Mouse (Mus musculus) retina, postnatal 1 day (tissue): ENCODE data around the gene Slc1a3.
"Not testable (repeated sequence)": the region's sequence is repeated elsewhere in the genome, so short reads cannot be mapped to it uniquely, and the experiment has no call there.

Experiments used
- DNase-seq: peaks from one replicate; pipeline ENCODE4 v3.0.0-alpha.2; 2012

The Slc1a3 gene

DNA sequence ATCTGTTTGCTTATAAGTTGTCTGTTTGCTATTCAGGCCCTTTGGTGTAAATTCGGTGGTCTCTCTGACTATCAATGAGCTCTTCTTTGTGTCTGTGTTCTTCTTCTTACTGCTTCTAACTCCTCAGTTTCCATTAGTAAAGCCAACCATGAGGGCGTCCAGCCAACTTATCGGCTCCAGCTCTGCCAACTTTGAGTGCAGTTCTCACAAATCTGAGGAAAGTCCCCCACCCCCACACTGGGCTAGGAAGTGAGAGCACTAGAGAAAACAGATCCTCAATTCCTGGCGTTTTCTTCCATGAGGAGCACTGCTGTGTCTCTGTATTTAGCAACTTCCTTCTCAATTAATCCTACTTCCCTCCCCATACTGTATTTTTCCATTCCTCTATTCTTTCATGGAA lies 4.4 kb downstream of the Slc1a3 start:
- DNase-seq = no peak

DNA sequence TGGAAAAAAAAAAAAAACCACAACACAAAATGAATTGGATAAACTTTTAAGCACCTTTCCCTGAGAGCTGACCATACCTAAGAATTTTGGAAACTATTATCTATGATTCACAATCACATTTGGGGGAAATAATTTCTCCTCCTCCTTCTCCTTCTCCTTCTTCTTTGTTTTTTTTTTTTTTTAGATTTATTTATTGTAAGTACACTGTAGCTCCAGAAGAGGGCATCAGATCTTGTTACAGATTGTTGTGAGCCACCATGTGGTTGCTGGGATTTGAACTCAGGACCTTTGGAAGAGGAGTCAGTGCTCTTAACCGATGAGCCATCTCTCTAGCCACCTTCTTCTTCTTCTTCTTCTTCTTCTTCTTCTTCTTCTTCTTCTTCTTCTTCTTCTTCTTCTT lies 5.0 kb downstream of the Slc1a3 start:
- not testable (repeated sequence) for DNase-seq

DNA sequence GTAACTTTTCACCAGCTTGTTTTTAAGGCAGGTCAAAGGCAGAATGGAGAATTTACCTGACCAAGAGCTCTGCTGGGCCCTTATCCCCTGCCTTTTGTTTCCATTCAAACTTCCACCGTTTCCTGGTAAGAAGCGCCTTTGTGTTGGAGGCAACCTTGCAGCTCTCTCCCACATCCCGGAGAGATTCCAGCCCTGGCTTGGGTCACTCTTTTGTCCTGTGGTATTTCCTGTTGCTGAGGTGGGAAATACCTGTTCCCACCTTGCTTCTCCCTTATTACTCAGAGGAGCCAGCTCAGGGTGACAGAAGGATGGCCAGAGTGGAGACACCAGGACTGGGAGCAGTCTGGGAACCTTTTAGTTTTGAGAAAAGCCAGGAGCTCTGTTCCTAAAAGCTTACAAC lies 12.6 kb downstream of the Slc1a3 start:
- no peak for DNase-seq

DNA sequence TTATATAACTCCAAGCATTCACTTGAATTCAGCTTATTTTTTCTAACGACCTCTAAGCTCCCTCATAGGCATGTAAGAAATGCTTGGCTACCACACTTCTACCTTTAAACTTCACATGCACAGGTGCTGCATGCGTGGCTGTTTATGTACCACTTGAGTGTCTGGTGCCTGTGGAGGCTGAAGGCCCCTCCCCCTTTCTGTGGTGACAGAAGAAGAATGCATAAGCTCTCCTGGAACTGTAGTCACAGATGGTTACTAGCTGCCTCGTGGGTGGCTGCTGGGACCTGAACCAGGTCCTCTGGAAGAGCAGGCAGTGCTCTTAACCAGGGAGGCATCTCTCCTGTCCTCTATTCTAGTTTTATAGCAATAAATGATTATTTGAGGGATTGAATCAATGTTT lies 13.1 kb downstream of the Slc1a3 start:
- no peak for DNase-seq

DNA sequence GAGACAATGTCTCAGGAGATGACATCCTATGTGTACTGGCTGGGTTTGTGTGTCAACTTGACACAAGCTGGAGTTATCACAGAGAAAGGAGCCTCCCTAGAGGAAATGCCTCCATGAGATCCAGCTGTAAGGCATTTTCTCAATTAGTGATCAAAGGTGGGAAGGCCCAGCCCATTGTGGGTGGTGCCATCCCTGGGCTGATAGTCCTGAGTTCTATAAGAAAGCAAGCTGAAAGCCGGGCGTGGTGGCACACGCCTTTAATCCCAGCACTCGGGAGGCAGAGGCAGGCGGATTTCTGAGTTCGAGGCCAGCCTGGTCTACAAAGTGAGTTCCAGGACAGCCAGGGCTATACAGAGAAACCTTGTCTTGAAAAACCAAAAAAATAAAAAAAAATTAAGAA lies 20.4 kb downstream of the Slc1a3 start:
- DNase-seq = not testable (repeated sequence)

DNA sequence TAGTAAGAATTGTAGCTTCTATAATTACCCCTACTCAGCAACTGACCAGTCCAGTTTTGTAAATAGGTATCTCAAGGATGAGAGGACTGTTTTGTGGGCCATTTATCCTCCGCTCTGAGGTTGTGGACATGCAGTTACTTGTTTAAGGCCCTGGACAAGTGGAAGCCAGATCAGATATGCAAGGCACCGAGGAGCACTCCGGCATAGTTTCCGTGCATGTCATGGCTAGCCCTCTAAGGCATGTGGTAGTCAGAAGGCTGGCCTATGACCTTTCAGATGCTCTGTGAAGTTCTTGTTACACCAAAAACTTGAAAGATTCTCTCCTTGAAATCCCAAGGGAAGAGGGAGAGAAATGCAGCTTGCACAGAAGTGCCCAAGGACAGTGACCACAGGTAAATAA lies 23.7 kb downstream of the Slc1a3 start:
- DNase-seq = no peak

DNA sequence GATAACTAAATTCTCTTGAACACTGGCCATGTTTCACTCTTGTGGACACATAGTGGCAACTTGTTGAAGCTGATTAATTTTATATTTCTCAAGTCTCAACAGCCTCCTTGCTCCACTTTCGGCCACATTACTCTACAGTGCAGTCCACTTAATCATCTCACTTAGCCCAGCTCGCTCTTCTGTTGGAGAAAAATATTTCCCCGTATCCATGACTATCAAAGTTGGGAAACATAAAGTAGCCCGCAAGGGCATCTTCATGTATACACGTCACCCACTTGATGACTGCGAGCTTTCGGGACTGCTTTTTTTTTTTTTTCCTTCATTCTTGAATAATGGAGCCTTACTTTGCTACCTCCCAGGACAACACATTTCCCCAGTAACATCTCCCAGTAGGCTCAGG lies 25.1 kb downstream of the Slc1a3 start:
- no peak for DNase-seq

DNA sequence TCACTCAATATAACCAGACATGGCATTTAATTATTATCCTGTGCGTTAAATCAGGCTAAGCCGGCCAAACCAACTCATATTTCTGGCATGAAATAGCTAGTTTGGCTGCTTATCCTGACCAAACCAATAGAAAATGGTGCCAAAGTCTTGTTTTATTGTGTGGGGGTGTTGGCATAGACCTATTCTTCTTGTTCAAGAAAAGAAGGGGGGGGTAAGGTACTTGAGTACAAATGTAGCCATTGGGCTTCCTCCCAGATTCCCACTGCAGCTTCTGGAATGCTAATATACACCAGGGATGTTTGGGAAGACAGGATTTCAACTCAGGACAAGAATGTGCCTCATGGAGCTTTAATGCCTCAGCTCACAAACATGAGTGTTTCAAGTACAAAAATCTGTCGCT lies 26.3 kb downstream of the Slc1a3 start:
- DNase-seq = no peak

DNA sequence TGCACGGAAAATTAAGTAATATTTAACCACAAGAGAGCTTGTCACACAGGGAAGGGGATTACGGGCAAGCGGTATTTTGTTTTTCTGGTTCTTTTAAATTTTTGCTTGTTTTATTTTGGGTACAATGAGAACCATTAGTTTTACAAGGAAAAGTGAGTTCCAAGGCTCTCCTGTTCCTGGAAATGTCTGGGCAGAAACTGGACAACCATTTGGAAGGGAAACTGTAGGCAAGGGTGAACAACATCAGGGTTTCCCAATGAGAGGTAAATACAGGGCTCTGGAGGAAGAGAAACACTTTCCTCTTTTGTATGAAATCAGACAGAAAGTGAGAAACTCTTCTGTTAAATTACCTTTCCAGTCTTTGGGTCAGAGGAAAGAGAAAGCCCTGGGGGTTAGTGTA lies 27.7 kb downstream of the Slc1a3 start:
- no peak for DNase-seq

DNA sequence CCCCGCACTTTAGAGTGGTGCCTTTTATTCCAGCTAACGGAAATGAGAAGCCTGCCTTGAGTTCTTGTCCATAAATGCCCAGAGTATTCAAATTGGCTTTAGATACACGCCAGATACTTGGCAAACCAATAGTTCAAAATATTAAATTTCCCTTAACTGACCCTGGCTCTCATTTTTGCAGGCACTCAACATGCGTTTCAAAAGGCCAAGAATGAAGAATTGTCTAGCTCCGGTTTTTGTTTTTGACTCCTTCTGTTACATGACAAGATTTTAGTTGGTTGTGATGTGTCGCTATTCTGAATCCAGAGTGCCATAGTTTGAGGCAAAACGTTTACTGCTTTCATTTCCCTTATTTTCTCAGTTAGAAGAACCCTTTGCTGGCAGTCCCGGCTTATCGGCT lies 28.1 kb downstream of the Slc1a3 start:
- no peak for DNase-seq

DNA sequence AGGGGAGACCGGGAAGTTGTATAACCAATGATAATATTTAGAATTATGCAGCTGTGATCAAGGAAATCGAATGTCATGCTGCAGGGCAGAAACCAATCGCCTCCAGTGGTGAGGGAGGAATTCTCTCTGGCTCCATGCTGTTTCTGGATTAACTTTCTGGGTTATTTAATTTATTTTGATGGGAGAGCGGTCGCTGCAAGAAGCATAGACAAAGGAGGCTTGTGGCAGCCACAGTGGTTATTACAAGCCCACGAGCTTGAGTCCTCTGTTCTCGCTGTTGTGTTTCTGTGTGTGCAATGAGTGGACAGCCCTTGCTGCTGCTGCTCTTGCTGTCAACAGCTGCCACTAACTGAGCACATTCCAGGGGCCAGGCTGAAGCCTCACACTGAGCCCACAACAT lies 28.6 kb downstream of the Slc1a3 start:
- peak; percentile 70 for DNase-seq

DNA sequence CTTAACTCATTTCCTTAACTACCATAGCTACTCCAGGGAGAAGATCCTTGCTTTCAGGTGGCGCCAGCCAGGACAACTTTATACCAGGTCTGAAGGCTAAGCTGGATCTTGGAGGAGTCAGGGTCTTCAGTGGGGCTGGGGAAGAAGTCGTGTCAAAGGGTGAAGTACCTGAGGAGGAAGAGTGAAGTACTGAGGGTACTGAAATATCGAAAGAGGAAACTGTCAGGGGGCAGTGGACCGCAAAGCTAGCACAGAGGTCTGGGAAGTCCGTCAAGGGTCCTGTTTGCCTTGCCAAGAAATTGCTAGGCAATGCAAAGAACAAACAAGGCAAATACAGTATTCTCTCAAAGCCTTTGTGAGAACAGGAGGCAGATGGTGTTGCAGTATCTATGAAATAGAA lies 29.6 kb downstream of the Slc1a3 start:
- no peak for DNase-seq

DNA sequence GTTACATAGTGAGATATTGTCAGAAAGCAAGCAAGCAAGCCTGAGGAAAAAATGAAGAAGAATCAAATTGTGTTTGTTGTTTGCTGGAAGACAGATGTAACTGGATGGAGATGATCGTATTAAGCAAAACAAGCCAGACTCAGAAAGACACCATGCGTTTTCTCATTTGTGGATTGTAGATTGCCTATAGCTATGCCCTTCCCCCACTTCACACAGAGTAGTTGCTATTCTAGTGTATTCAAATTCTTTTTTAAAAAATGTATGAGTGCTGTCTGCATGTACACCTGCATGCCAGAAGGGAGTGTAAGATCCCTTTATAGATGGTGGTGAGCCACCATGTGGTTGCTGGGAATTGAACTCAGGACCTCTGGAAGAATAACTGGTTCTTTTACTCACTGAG lies 33.6 kb downstream of the Slc1a3 start:
- no peak for DNase-seq

DNA sequence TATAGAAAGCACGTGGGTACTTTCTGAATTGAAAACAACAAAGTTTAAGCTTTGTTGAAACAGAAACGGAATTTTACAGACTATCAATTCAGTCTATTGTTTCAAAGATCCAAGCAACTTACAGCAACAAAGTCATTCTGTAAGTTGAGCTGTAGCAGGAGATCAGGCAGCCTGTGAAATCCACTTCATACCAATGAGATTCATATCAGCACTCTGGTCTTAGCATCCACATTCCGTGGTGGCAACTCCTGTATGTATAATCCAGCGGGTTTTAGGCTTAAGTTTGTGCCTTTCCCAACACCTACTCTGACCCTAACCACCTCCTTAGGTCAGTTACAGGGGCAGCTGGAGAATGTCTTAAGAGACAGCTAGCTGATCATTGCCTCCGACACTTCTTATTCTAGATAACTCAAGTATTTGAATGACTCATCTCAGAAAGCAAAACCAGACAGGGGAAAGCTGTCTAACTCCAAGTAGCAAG lies 34.3 kb downstream of the Slc1a3 start:
- no peak for DNase-seq

DNA sequence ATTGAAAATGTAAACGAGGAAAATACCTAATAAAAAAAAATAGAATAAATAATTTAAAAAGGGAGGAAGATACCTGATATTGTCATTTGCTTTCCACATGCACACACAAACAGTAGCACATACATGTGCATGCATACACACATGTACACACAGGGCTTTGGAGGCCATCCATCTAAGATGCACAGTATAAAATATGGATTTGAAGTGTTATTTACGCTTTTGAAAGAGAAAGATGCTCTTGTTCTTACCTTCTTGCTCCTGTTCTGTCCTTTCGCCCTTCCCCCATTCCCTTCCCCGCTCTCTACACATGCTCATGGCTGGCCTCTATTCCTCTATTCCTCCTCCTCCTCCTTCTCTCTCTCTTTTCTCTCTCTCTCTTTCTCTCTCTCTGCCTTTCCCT lies 34.9 kb downstream of the Slc1a3 start:
- no peak for DNase-seq

DNA sequence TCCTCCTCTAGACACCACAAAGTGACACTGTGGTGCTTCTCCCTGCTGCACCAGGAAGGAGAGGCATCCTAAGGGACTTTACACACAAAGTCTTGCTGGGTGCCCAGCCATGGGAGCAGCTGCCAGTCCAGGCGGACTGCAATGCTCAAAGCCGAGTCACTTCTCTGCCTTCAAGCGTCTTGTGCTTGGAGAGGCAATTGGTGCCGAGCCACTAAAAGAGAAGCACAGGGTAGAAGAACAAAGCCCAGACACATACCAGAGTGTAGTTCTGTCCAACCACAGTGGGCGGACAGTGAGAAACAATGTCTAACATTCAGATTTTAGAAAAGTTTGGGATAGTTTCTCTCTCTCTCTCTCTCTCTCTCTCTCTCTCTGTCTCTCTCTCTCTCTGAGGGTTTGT lies 38.0 kb downstream of the Slc1a3 start:
- no peak for DNase-seq

DNA sequence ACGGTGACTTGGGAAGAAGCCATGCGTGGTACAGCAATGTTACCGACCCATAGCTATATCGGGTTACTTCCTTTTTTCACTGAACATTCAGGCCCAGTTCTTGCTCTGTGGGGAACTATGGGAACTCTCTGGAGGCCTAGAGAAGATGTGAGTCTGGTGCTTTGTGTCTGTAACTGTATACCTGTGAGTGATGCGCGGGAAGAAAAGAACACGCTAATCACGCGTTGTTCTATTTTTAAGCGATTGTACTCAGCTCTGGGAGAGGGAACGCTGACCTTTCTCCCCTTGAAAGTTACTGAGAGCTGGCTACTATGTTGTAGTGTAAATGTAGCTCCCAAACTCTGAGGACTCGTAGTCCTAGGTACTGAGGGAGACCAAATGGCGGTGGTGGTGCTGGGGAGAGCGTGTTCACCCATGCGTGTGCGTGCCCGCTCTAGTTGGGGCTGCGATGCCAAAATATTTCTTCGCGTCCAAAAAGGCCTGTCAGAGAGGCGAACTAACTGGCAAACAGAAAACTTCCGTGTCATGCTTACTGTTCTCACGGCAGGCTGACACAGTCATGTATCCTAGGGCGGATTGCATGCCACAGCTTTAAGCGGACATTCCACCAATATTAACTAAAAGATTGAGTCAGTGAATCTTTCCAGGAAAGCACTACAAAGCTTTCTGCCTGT lies 42.6 kb downstream of the Slc1a3 start:
- DNase-seq = no peak

DNA sequence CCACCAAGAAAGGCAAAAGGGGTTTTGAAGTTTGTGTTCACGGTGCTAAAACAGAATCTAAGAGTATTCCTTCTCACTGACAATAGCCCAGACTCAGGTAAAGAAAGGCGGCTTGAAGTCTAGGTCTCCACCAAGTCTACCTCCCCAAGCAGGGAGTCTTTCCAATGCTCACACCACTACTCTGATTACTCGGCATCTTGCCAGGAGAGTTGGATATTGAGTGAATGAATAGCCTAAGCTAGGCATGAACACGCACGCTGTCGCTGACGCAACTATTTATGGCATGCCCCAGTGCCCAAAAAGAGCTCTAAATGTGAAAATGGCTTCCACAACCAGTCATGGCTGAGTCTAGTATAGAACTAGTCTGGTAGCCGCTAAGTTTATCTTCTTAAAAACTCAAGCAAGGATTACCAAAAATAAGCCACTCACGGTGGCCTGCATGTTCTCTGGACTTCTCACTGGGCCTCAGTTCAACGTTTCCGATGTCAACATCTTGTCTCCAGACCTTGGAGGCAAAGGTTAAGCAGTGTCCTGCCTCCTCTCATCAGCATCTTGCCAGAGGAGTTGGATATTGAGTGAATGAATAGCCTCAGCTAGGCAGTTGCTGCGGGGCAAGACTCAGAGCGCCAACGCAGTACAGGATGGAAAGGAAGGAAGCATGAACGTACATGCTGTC lies 44.8 kb downstream of the Slc1a3 start:
- DNase-seq = peak; percentile 40

DNA sequence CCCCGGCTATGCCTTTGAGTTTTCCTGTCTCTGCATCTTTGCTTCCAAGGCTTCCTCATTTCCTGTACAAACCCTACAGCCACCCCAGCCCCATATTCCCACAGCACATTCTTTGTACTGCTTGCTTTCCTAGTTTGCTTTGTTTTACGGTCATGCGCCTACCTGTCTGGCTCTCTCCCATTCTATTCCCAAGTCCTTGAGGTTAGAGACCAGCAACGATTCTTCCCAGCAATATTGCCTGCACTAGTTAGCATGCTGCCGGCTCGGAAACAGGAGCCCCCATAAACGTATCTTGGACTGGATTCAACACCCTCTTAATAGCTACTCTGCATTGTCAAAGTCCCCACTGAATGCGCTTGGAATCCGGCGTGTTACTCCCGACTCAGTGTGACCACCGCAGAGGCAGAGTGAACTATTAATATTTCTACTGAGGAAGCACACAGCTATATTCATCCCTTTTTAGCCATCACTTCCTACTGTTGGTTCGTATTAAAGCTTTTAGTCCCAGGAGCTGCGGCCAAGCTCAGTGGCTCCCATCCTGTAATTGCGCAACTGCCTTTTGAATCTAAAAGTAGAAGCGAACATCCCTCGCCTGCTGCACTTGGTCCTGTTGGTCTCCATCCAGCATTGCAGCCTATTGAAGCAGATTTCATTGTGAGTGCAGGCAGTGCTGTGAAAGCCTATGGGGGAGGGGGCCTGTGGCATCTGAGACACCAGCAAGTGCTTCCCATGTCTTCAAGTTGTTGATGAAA lies 47.0 kb downstream of the Slc1a3 start:
- peak; percentile 36 for DNase-seq

DNA sequence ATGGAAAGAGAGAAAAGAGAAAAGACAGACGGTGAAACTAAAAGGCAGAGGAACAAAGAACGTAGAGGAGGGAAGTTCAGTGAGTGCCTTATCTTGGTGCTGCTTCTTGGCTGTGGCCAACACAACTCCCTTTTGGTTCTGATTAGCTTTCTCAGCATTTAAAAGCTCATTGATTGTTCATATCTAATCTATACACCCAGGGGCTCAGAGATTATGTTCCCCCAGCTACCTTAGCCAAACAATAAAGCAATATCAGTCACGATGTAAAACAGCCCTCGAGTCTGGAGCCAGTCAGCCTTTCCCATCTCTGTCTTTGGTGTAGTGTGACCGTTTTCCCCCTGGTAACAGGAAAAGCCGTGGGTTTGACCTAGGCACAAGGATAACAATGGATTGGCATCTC lies 48.7 kb downstream of the Slc1a3 start:
- DNase-seq = no peak

DNA sequence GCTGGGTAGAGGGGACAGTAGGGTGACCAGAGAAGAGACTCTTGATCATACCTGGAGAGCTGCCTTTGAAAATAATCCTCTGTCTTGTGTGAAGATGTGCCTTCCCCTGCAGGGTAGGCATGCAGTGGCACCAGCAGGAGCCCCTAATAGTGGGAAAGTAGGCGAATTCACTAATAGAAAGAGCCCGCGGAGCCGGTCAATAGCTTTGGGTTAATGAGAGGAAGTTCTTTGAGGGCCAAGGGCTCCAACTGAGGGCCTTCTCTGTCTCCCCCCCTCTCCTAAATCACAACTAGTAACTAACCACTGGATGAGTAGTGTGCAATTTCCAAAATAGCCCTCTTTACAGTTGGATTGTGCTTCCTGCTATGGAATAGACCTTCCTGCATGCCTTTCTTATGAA lies 50.6 kb downstream of the Slc1a3 start:
- DNase-seq = no peak

DNA sequence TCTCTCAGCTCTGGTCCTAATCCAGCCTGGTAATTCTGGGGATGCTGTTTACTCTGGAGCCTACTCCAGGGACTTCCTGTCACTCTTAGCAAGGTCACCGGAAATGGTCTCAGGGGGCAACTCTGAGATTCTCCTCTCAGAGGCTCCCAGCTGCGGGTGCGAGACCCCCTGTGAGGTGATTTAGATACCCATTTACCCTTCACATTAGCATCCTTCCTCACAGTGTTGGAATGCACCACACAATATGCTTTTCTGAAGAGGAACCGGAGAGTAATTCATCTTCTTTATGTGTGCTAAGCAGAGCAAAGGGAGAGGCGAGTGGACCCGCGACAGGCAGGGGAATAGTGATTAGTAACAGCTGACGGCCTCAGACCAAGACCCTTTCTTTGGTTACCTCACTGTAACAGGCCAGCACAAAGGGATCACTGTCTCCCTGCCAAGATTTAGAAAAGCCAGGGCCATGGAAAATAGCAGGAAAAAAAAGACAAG lies 51.0 kb downstream of the Slc1a3 start:
- peak; percentile 92 for DNase-seq

DNA sequence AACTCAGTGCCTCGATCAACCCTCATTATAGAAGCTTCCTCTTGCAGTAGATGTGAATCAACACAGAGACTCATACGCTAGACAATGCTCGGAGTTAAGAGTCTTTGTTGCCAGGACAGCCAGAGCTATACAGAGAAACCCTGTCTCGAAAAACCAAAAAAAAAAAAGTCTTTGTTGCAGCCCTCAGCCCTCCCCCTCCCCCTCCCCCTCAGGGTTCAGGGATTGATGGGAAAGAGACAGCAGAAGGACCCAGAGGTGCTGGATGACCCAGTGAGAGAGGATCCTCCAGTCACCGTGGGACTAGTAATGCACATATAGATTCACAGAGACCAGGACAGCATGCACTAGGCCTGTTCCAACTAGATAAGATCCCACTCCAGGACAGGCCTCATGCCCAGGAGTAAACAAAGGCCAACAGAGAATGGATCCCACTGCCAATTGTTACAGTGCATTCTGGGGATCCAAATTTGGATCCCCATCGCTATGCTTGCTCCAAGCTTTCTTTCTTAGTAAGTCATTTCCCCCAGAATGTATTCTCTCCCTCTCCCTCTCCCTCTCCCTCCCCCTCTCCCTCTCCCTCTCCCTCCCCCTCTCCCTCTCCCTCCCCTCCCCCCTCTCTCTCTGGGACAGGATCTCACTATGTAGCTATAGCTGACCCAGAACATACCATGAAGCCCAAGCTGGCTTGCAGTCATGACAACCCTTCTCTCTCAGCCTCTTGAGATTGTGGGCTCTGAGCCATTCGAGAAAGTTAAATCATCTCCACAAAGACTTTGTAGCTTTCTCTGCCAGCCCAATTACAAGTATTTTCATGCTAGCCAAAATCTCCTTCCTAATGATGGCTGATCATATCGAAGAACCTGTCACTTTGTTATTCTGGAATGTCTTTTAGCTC lies 52.2 kb downstream of the Slc1a3 start:
- peak; percentile 62 for DNase-seq
